In the genomic region with DNA sequence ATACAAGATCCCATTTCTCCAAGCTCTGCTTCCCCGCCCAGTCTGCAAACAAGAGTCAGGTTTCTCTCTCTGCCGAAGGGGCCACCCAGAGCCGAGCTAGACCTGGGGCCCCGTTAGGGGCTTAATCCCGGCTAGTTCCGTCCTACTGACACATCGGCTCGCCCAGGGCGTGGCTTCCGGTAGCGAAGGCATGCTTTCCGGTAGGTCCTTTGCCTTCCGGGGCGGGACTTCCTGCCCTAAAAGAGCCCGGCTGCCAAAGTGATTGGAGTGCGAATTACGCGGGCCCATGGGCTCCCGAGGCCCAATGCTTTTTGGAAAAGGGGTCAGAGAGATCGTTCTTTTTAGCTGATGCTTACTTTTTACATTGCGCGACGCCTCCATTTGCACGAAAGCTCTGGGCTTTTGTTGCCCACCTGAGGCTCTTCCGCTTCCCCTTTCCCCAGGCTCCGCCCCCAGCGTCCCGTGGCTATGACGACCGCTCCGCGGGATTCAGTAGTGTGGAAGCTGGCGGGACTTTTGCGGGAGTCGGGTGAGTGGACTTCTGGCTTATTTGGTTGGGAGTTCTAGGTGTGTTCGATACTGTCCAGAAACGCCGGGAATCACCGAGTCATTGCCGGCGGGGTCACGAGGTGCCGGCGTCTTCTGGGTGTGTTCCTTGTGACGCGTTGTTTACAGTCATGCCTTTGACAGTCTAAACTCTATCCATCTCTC, we compare ENCODE assay signal across 8 mouse cellular contexts. TPM values are rescaled to one million over a fixed set of nuclear protein-coding genes. Genes with fewer than 3 reads are reported as not detected.
DNase-seq lines count a peak whose midpoint lies in the region; ATAC-seq lines count a peak whose summit lies in the region.

Stk11ip (plus strand) TSS at position 209 of the 711 bp plus-strand sequence.

- peak; percentile 97 for ATAC-seq in hindbrain, embryonic 16.5 days

- peak within 1 kb of the TSS; percentile 86 for H3K4me2 ChIP-seq in hindbrain, embryonic 16.5 days (ENCODE audit: low read length)

- under 1% methylated on average over 46 of the region's 46 CpGs for WGBS in hindbrain, embryonic 16.5 days
- WGBS in macrophage (ENCODE audit: missing documents), result under 1% methylated on average over 46 of the region's 46 CpGs

- H3K4me1 ChIP-seq in hindbrain, embryonic 16.5 days (ENCODE audit: control insufficient read depth, insufficient read depth, low read depth, low read length), result peaks cover 8% of the 10 kb centered on the region

- peak within 1 kb of the TSS; percentile 73 for H3K4me3 ChIP-seq in hindbrain, embryonic 16.5 days (ENCODE audit: low read length)
- peak within 1 kb of the TSS; percentile 86 for H3K4me3 ChIP-seq in macrophage (ENCODE audit: inconsistent target)

- H3K9me3 ChIP-seq in hindbrain, embryonic 16.5 days (ENCODE audit: control insufficient read depth, low read length), result no peaks in the 10 kb centered on the region

- H3K27me3 ChIP-seq in hindbrain, embryonic 16.5 days (replicated peaks; ENCODE audit: control insufficient read depth, insufficient read depth, low read length), result no peaks in the 10 kb centered on the region

- DNase-seq in WW6 (ENCODE audit: low read depth, low spot score), result peak; percentile 74
- peak; percentile 74 to 83 for DNase-seq in cerebellum, postnatal 4 days (ENCODE audit: low spot score in 2 of 2)
- peak; percentile 94 for DNase-seq in gastrocnemius, adult 18-20 months (ENCODE audit: low spot score)
- DNase-seq in left cerebral cortex, adult 18-20 months (ENCODE audit: low spot score in 2 of 2), result peak; percentile 89 to 91
- peak; percentile 91 for DNase-seq in right cerebral cortex, adult 18-20 months
- peak; percentile 77 for DNase-seq in urinary bladder, postnatal 10 days (ENCODE audit: low spot score)

- H3K36me3 ChIP-seq in hindbrain, embryonic 16.5 days (ENCODE audit: control insufficient read depth, insufficient read depth, low read length), result 0 out of 2 replicates have a peak, but pooled peaks cover 4% of the 10 kb centered on the region
- peaks cover 15% of the 10 kb centered on the region; the same call in 1 of the 2 replicates for H3K36me3 ChIP-seq in macrophage (ENCODE audit: inconsistent target)

- peaks cover 41% of the 10 kb centered on the region; the same call in 1 of the 2 replicates for H3K79me2 ChIP-seq in macrophage (ENCODE audit: inconsistent target)

- peak within 1 kb of the TSS; percentile 57 for H3K9ac ChIP-seq in hindbrain, embryonic 16.5 days (ENCODE audit: low read depth, low read length)

- H3K27ac ChIP-seq in hindbrain, embryonic 16.5 days (ENCODE audit: low read depth, low read length), result peak within 1 kb of the TSS; percentile 81
- H3K27ac ChIP-seq in macrophage, result peak within 1 kb of the TSS; percentile 95

RNA-seq across cellular contexts. Expression of gene Stk11ip, which starts in this region (rescaled TPM):
- total RNA-seq in gastrocnemius, adult 18-20 months (2021), result 1 to 10 TPM; 7.1 to 7.9 TPM
- polyA plus RNA-seq in hindbrain, embryonic 16.5 days (2015; fragmentation: Nextera tagmentation; extraction: Ambion mirVana), result 20.4 and 23.9 TPM in 2 replicates
- 10 to 100 TPM; 30.9 to 34.9 TPM for total RNA-seq in left cerebral cortex, adult 18-20 months (2021)
- total RNA-seq in macrophage (2018; cell fraction: chromatin; rRNA removed), result 100 to 1,000 TPM in 25 of 26 experiments, 10 to 100 TPM in 1; 75.3 to 288 (median 149) TPM
- 10 to 100 TPM; 15.8 to 47.9 (median 28.7) TPM for total RNA-seq in macrophage (2018; cell fraction: cytosol; rRNA removed)
- total RNA-seq in macrophage (2018; cell fraction: nucleus; rRNA removed), result 100 to 1,000 TPM in 7 of 26 experiments, 10 to 100 TPM in 19; 31.2 to 141 (median 59.7) TPM
- polyA plus RNA-seq in macrophage (2018), result 14.6 to 47.0 TPM (median 35.6 TPM) in 3 replicates

Comparison
In these comparisons a context has a peak if more than half of its experiments do, and no peak if none do; other contexts are left out.
1. Peak in every context shown above with its lines: DNase-seq, ATAC-seq, H3K4me3 ChIP-seq and H3K27ac ChIP-seq.